Mouse (Mus musculus) testis, postnatal 10 days (tissue): ENCODE data around the gene Tmem219.
"Not testable (repeated sequence)": the region's sequence is repeated elsewhere in the genome, so short reads cannot be mapped to it uniquely, and the experiment has no call there.

Source experiments
- DNase-seq: peaks from one replicate; pipeline ENCODE4 v3.0.0; 2021; ENCODE audit warnings: low spot score

Tmem219 gene

GRCm38 (mm10) chr7:126923999-126924398, 1.3 kb upstream of the Tmem219 start:
- DNase-seq: no peak

DNA sequence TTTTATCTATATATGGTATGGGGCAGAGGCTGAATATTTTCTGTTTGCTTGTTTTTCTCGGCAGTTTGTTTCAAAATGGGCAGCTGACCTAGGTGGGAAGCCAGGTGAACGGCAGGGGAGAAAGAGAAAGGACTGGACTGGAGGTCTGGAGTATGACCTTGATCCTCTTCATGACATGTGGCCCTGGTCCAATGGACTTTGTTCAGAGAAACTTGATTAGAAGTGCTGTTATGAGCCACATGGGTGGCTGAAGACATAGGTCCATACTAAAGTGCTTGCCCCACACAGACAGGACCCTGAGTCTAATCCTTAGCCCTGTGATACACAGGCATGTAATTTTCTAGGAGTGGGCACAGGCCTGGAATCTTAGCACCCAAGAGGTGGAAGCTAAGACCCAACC, 1.2 kb downstream of the Tmem219 start:
- no peak for DNase-seq

- no peak for DNase-seq
Measured at GRCm38 (mm10) chr7:126919973-126920372, 2.7 kb downstream of the Tmem219 start.

GRCm38 (mm10) chr7:126918356-126918755, 4.4 kb downstream of the Tmem219 start:
- DNase-seq: not testable (repeated sequence)

- no peak for DNase-seq
Measured at GRCm38 (mm10) chr7:126914844-126915243, 7.9 kb downstream of the Tmem219 start.

GRCm38 (mm10) chr7:126905590-126905989, 17.1 kb downstream of the Tmem219 start:
- DNase-seq: no peak

- DNase-seq: not testable (repeated sequence)
Measured at GRCm38 (mm10) chr7:126899781-126900180, 22.9 kb downstream of the Tmem219 start.

- DNase-seq: peak; percentile 99
Measured at GRCm38 (mm10) chr7:126898102-126898990, 24.4 kb downstream of the Tmem219 start.

DNA sequence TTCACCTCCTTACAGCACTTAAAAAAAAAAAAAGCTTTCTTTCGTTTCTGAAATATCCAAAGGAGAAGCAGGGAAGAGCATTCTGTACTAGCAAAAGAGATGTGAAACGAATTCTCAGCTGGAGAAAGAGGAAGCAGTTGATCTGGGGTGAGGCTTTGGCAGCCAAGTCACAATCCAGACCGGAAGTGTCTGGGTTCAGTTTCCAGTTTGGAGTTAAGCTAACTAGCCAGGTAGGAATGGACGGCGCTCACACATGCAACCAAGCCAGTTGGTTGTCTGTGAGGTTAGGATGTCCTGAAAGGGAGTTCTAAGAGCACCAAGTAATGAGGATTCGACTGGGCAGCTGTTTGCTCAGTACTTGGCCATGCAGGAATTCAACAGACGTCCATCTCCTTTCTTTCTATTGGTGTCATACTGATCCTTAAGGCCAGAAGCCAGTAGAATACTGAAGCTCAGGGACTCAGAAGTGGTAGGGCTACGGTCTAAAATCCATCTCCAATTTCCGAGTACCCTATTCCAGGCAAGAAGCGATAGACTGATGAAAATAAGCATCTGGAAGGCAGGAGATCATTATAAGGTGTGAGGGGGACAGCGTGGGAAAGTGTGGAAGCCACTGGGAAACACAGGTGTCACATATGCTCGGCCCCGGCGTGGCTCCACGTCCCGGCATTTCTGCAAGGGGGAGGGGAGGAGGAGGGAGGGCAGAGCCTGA, 25.2 kb downstream of the Tmem219 start:
- DNase-seq: no peak

- peak; percentile 47 for DNase-seq
Measured at GRCm38 (mm10) chr7:126896912-126897311, 25.8 kb downstream of the Tmem219 start.

GRCm38 (mm10) chr7:126888852-126889251, 33.9 kb downstream of the Tmem219 start:
- DNase-seq: no peak

- DNase-seq: no peak
Measured at GRCm38 (mm10) chr7:126887281-126887680, 35.4 kb downstream of the Tmem219 start.

DNA sequence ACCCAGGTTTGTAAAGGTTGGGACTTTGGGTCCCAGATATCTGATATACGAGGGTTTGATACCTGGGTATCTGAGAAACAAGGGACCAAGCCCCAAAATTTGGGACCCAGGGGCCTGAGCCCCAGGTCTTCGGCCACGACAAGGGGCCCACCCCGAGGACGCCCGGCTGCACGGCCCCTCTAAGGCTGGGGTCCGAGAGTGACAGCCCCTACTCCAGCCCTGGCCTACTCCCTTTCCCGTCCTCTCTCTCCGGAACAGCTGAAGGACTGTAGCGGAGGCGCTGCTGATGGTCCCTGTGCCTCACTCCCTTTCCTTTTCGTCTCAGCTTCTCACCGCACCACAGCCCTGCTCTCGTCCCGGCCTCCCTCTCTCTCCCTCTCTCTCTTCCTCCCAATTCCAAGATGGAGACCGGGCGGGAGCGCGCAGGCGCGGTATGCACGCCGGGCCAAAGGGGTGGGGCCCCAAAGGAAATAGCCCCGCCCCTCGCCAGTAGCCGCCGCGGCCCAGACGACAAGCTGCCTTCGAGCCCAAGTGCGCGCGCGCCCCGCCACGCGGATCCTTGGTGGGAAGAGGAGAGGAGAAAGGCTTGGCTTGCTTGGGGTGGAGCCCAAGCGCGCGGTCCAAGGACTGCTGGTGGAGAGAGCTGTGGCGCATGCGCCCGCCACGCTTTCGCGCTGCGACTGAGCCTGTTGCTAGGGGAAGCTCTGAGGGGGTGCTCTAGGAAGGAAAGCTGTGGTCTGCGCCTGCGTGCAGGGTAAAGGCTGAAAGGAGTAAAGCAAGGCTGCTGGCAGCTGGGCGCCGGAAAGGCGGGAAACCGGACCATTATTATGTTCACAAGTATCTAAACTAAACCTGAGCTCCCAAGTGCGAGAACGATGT, 38.2 kb downstream of the Tmem219 start, which contains the start of gene Taok2:
Gene Taok2 (minus strand): TSS at position 418 of the 879 bp plus-strand sequence.
- DNase-seq: peak; percentile 97

DNA sequence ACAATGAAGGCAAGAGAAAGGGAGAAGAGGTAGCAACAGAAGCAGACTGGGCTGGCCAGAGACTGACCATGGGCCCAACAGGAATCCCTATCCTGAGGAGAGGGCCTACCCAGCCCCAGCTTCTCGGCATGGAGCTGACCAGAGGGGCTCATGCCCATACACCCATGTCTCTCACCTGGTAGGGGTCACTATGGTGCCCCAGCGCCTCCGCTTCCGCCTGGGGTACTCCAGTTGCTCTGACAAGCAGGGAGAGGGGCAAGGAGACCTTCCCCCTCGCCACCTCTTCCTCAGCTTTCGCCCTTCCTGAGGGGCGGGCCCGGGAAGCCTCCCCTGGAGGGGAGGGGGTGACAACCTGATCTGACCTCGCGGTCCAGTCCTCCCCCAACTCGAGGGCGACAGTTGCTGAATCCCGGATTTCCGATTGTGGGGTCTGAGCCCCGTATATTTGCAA, 39.0 kb downstream of the Tmem219 start:
- peak; percentile 47 for DNase-seq

GRCm38 (mm10) chr7:126881040-126881439, 41.7 kb downstream of the Tmem219 start:
- no peak for DNase-seq

GRCm38 (mm10) chr7:126877239-126877638, 45.5 kb downstream of the Tmem219 start:
- no peak for DNase-seq

DNA sequence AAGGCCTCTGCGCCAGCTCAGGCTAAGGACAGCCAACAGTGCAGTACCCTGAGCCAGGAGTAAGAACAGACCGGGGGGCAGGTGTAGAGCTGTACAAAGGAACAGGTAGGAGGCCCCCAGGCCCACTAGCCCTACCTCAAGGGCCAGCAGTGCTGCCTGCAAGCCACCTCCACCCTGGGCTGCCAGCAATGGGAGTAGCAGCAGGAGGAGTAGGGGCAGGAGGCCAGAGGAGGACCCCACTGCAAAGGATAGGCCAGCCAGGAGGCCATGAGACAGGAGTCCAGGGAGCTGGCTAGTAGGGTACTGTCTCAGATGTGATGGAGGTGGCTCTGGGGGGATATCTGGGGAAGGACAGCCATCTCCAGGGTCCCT, 52.2 kb downstream of the Tmem219 start:
- no peak for DNase-seq

GRCm38 (mm10) chr7:126869780-126870519, 52.8 kb downstream of the Tmem219 start:
- no peak for DNase-seq

DNA sequence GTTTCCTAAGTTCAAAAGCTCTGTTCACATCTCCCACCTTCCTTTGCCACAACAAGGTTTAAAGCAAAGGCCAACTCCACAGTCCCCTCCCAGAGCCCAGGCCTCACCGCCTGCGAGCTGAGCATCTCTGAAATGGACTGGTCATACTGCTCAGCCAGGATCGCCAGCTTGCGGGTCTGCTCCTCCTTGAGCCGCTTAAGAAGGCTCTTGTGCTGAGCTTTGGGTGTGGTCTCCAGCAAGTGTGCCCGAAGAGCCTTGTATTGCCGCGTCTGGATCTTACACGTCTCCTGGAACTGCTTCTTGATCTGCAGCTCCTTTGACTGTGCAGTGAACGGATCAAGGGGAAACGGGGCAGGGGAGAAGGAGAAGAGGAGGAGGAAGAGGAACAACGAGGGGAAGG, 54.7 kb downstream of the Tmem219 start:
- DNase-seq: no peak

DNA sequence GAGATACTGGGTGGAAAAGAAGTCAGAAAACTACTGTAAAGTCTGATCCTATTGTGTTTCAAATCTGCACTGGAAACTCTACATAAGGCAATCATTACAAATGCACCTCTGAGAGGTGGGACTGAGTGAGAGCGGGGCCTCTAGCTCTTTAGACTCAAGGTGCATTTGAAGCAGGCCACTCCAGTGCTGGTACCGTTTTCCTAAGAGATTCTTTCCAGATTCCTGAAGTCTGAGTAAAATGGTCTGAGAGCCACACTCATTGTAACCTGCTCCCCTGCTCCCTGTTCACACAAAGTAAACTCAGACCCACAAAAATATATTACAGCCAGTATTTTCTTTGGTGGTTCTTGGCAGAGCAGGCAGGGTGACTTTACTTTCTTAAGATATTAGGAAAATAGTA, 55.2 kb downstream of the Tmem219 start:
- no peak for DNase-seq

- no peak for DNase-seq
Measured at GRCm38 (mm10) chr7:126863791-126864190, 58.9 kb downstream of the Tmem219 start.
